Mouse (Mus musculus): ENCODE data around the gene Lyz1. TPM values are rescaled to one million over a fixed set of nuclear protein-coding genes. Genes with fewer than 3 reads are reported as not detected.

Gene Lyz1
- total RNA-seq, 2 experiments from 2014 or later: 3.3 to 4.1 TPM

Other genes starting within 250 kb of the Lyz1 start
- gene Lrrc10, start 247.5 kb downstream of the Lyz1 start, total RNA-seq (2021): 100 to 1,000 TPM; 156 to 283 TPM
- gene Cct2, start 229.1 kb downstream of the Lyz1 start, total RNA-seq (2021): 100 to 1,000 TPM; 160 to 179 TPM
- gene Frs2, start 144.3 kb downstream of the Lyz1 start, total RNA-seq (2021): 10 to 100 TPM; 22.7 to 22.8 TPM
- 10 to 100 TPM; 33.0 to 33.7 TPM for gene Yeats4, start 68.4 kb downstream of the Lyz1 start, total RNA-seq (2021)
- gene 9530003J23Rik, start 54.2 kb downstream of the Lyz1 start, total RNA-seq (2021): not detected
- 10 to 100 TPM; 33.5 to 56.5 TPM for gene Lyz2, start 10.5 kb downstream of the Lyz1 start, total RNA-seq (2021)
- gene Cpsf6, start 87.1 kb upstream of the Lyz1 start, total RNA-seq (2021): 10 to 100 TPM; 55.7 to 61.6 TPM

All from heart, postnatal 10 days (tissue).